Mouse (Mus musculus) forebrain, embryonic 15.5 days (tissue): ENCODE measurements around the gene Upk1b. TPM values are rescaled to one million over a fixed set of nuclear protein-coding genes. Genes with fewer than 3 reads are reported as not detected.

ENCODE experiments used
- ATAC-seq: fragments of 200-750 bp; cut with Nextera tagmentation; replicated peaks from 2 replicates; pipeline ENCODE4 v1.8.0; 2017; ENCODE audit warnings: mild to moderate bottlenecking, moderate TSS enrichment, moderate library complexity
- H3K27ac ChIP-seq: fragments of 300-500 bp; sonication (generic); replicated peaks from 2 replicates; pipeline ENCODE4 v1.5.1; 2015; ENCODE audit warnings: mild to moderate bottlenecking, inconsistent platforms
- H3K27me3 ChIP-seq: fragments of 300-500 bp; sonication (generic); 2 replicates; pipeline ENCODE4 v1.6.1; 2015; ENCODE audit warnings: inconsistent platforms
- H3K36me3 ChIP-seq: fragments of 300-500 bp; sonication (generic); 2 replicates; pipeline ENCODE4 v1.6.1; 2015; ENCODE audit warnings: mild to moderate bottlenecking, inconsistent platforms
- H3K4me1 ChIP-seq: fragments of 300-500 bp; sonication (generic); 2 replicates; pipeline ENCODE4 v1.6.1; 2015; ENCODE audit warnings: inconsistent platforms
- H3K4me2 ChIP-seq: fragments of 300-500 bp; sonication (generic); replicated peaks from 2 replicates; pipeline ENCODE4 v1.6.1; 2015; ENCODE audit warnings: mild to moderate bottlenecking, inconsistent platforms
- H3K4me3 ChIP-seq: fragments of 300-500 bp; sonication (generic); 2 replicates; pipeline ENCODE4 v1.5.1; 2015; ENCODE audit warnings: mild to moderate bottlenecking, inconsistent platforms
- H3K9ac ChIP-seq: fragments of 300-500 bp; sonication (generic); replicated peaks from 2 replicates; pipeline ENCODE4 v1.6.1; 2015; ENCODE audit warnings: mild to moderate bottlenecking, inconsistent platforms
- H3K9me3 ChIP-seq: fragments of 300-500 bp; sonication (generic); 2 replicates; pipeline ENCODE4 v1.6.1; 2016; ENCODE audit warnings: inconsistent platforms
- WGBS: fragments of 180-500 bp; shearing (Covaris S2); methylation state at CpG from one replicate; pipeline ENCODE4 v1.1.7; 2015; ENCODE audit warnings: mixed read lengths; 5-methylcytosine and 5-hydroxymethylcytosine counted together
- polyA plus RNA-seq: library from polyadenylated mRNA; unstranded; fragments of >200 nt; fragmentation: Nextera tagmentation; extraction: Ambion mirVana; gene quantifications from 2 replicates; pipeline ENCODE4 v1.2.1, GENCODE M21; 2015

Gene Upk1b
- polyA plus RNA-seq, 1 experiment from 2014 or later, result not detected

GRCm38 (mm10) chr16:38776342-38776741, 23.8 kb downstream of the Upk1b start:
- H3K9ac ChIP-seq, result no peak overlapping the region
- H3K27me3 ChIP-seq, result no peaks in the 10 kb centered on the region
- no peak overlapping the region for H3K4me3 ChIP-seq
- H3K4me2 ChIP-seq, result no peak overlapping the region
- H3K27ac ChIP-seq, result no peak overlapping the region
- no peaks in the 10 kb centered on the region for H3K36me3 ChIP-seq
- H3K9me3 ChIP-seq, result no peaks in the 10 kb centered on the region
- 61% methylated on average over 6 of the region's 6 CpGs for WGBS
- no peaks in the 10 kb centered on the region for H3K4me1 ChIP-seq
- ATAC-seq, result no peak

GRCm38 (mm10) chr16:38774964-38775746, 25.0 kb downstream of the Upk1b start:
- no peak overlapping the region for H3K9ac ChIP-seq
- 60% methylated on average over 7 of the region's 7 CpGs for WGBS
- no peak overlapping the region for H3K4me3 ChIP-seq
- no peak for ATAC-seq
- H3K9me3 ChIP-seq, result no peaks in the 10 kb centered on the region
- no peaks in the 10 kb centered on the region for H3K4me1 ChIP-seq
- H3K4me2 ChIP-seq, result no peak overlapping the region
- H3K27ac ChIP-seq, result no peak overlapping the region
- H3K27me3 ChIP-seq, result no peaks in the 10 kb centered on the region
- H3K36me3 ChIP-seq, result no peaks in the 10 kb centered on the region

GRCm38 (mm10) chr16:38772906-38773496, 27.1 kb downstream of the Upk1b start:
- no peak overlapping the region for H3K4me3 ChIP-seq
- no peak overlapping the region for H3K4me2 ChIP-seq
- WGBS, result 50% methylated on average over 12 of the region's 12 CpGs
- H3K36me3 ChIP-seq, result peaks cover 10% of the 10 kb centered on the region; the same call in 1 of the 2 replicates
- no peaks in the 10 kb centered on the region for H3K4me1 ChIP-seq
- H3K27ac ChIP-seq, result no peak overlapping the region
- no peak for ATAC-seq
- H3K9ac ChIP-seq, result no peak overlapping the region
- no peaks in the 10 kb centered on the region for H3K27me3 ChIP-seq
- no peaks in the 10 kb centered on the region for H3K9me3 ChIP-seq

- Histone ChIP-seq H3K27me3 (no peaks in the 10 kb centered on the region), H3K4me1 (no peaks in the 10 kb centered on the region), H3K9ac (no peak overlapping the region), H3K27ac (no peak overlapping the region), H3K36me3 (peaks cover 12% of the 10 kb centered on the region), H3K9me3 (no peaks in the 10 kb centered on the region), H3K4me3 (no peak overlapping the region), H3K4me2 (no peak overlapping the region)
- no peak for ATAC-seq
- 96% methylated on average over 6 of the region's 6 CpGs for WGBS
These were observed 29.0 kb downstream of the Upk1b start for GRCm38 (mm10) chr16:38771145-38771544.

- Histone ChIP-seq H3K4me1 (no peaks in the 10 kb centered on the region), H3K9me3 (no peaks in the 10 kb centered on the region), H3K4me2 (no peak overlapping the region), H3K4me3 (no peak overlapping the region), H3K27ac (no peak overlapping the region), H3K36me3 (peaks cover 15% of the 10 kb centered on the region), H3K27me3 (no peaks in the 10 kb centered on the region), H3K9ac (no peak overlapping the region)
- 90% methylated on average over 9 of the region's 9 CpGs for whole genome bisulfite sequencing
- no peak for ATAC-seq
These were observed 30.6 kb downstream of the Upk1b start for GRCm38 (mm10) chr16:38769529-38769928.

- no peak for ATAC-seq
- no peaks in the 10 kb centered on the region for H3K27me3 ChIP-seq
- H3K9me3 ChIP-seq, result no peaks in the 10 kb centered on the region
- no peak overlapping the region for H3K4me2 ChIP-seq
- no peaks in the 10 kb centered on the region for H3K4me1 ChIP-seq
- H3K4me3 ChIP-seq, result no peak overlapping the region
- peaks cover 15% of the 10 kb centered on the region for H3K36me3 ChIP-seq
- WGBS, result 89% methylated on average over 8 of the region's 8 CpGs
- no peak overlapping the region for H3K9ac ChIP-seq
- H3K27ac ChIP-seq, result no peak overlapping the region
These were observed 31.7 kb downstream of the Upk1b start for GRCm38 (mm10) chr16:38768386-38768785.

- Histone ChIP-seq H3K27me3 (no peaks in the 10 kb centered on the region), H3K9ac (no peak overlapping the region), H3K4me3 (no peak overlapping the region), H3K9me3 (no peaks in the 10 kb centered on the region), H3K4me2 (no peak overlapping the region), H3K4me1 (no peaks in the 10 kb centered on the region), H3K36me3 (peaks cover 15% of the 10 kb centered on the region), H3K27ac (no peak overlapping the region)
- WGBS, result 73% methylated on average over 8 of the region's 8 CpGs
- ATAC-seq, result no peak
These were observed 32.4 kb downstream of the Upk1b start for GRCm38 (mm10) chr16:38767761-38768160.

- H3K27ac ChIP-seq, result no peak overlapping the region
- peaks cover 15% of the 10 kb centered on the region for H3K36me3 ChIP-seq
- 70% methylated on average over 3 of the region's 3 CpGs for WGBS
- H3K4me1 ChIP-seq, result no peaks in the 10 kb centered on the region
- no peak for ATAC-seq
- H3K9ac ChIP-seq, result no peak overlapping the region
- no peaks in the 10 kb centered on the region for H3K9me3 ChIP-seq
- H3K27me3 ChIP-seq, result no peaks in the 10 kb centered on the region
- H3K4me3 ChIP-seq, result no peak overlapping the region
- no peak overlapping the region for H3K4me2 ChIP-seq
These were observed 33.5 kb downstream of the Upk1b start for GRCm38 (mm10) chr16:38766671-38767070.

GRCm38 (mm10) chr16:38763508-38763907, 36.6 kb downstream of the Upk1b start:
- Histone ChIP-seq H3K4me3 (no peak overlapping the region), H3K27ac (no peak overlapping the region), H3K9me3 (no peaks in the 10 kb centered on the region), H3K4me2 (no peak overlapping the region), H3K27me3 (no peaks in the 10 kb centered on the region), H3K9ac (no peak overlapping the region), H3K36me3 (peaks cover 15% of the 10 kb centered on the region), H3K4me1 (no peaks in the 10 kb centered on the region)
- 93% methylated on average over 4 of the region's 4 CpGs for WGBS
- ATAC-seq, result no peak

GRCm38 (mm10) chr16:38762401-38762800, 37.7 kb downstream of the Upk1b start:
- H3K9ac ChIP-seq, result no peak overlapping the region
- no peak overlapping the region for H3K4me2 ChIP-seq
- H3K4me1 ChIP-seq, result no peaks in the 10 kb centered on the region
- 91% methylated on average over 8 of the region's 8 CpGs for WGBS
- no peak overlapping the region for H3K4me3 ChIP-seq
- no peak overlapping the region for H3K27ac ChIP-seq
- H3K36me3 ChIP-seq, result peaks cover 20% of the 10 kb centered on the region
- H3K9me3 ChIP-seq, result no peaks in the 10 kb centered on the region
- no peak for ATAC-seq
- H3K27me3 ChIP-seq, result no peaks in the 10 kb centered on the region

- H3K4me3 ChIP-seq, result no peak overlapping the region
- H3K9ac ChIP-seq, result no peak overlapping the region
- no peaks in the 10 kb centered on the region for H3K9me3 ChIP-seq
- no peak overlapping the region for H3K27ac ChIP-seq
- peaks cover 20% of the 10 kb centered on the region for H3K36me3 ChIP-seq
- no peaks in the 10 kb centered on the region for H3K27me3 ChIP-seq
- no peaks in the 10 kb centered on the region for H3K4me1 ChIP-seq
- no peak overlapping the region for H3K4me2 ChIP-seq
- no peak for ATAC-seq
- 80% methylated on average over 5 of the region's 5 CpGs for WGBS
These were observed 38.2 kb downstream of the Upk1b start for GRCm38 (mm10) chr16:38761972-38762371.

GRCm38 (mm10) chr16:38760834-38761375, 39.2 kb downstream of the Upk1b start:
- no peaks in the 10 kb centered on the region for H3K27me3 ChIP-seq
- H3K9ac ChIP-seq, result no peak overlapping the region
- H3K36me3 ChIP-seq, result peaks cover 16% of the 10 kb centered on the region
- no peak overlapping the region for H3K4me2 ChIP-seq
- H3K4me3 ChIP-seq, result no peak overlapping the region
- H3K27ac ChIP-seq, result no peak overlapping the region
- ATAC-seq, result no peak
- H3K9me3 ChIP-seq, result no peaks in the 10 kb centered on the region
- WGBS, result 86% methylated on average over 6 of the region's 6 CpGs
- H3K4me1 ChIP-seq, result no peaks in the 10 kb centered on the region
